Mouse (Mus musculus) ES-Bruce4 (cell line): ENCODE measurements around the gene Tceal7. TPM values are rescaled to one million over a fixed set of nuclear protein-coding genes. Genes with fewer than 3 reads are reported as not detected.
"Not testable (repeated sequence)": the region's sequence is repeated elsewhere in the genome, so short reads cannot be mapped to it uniquely, and the experiment has no call there.

Experiments
- H3K27ac ChIP-seq: 2 replicates; pipeline ENCODE4 v1.5.1; 2012; ENCODE audit warnings: low read length, inconsistent platforms; ENCODE audit not compliant: insufficient read depth
- H3K27me3 ChIP-seq: 2 replicates; pipeline ENCODE4 v1.6.1; 2012; ENCODE audit warnings: mild to moderate bottlenecking, low read length, inconsistent platforms; ENCODE audit not compliant: control insufficient read depth, poor library complexity, insufficient read depth, severe bottlenecking
- H3K36me3 ChIP-seq: 2 replicates; pipeline ENCODE4 v1.6.1; 2012; ENCODE audit warnings: inconsistent platforms, mild to moderate bottlenecking, low read length, moderate library complexity; ENCODE audit not compliant: control insufficient read depth, poor library complexity, insufficient read depth, severe bottlenecking
- H3K4me1 ChIP-seq: one replicate; pipeline ENCODE4 v1.8.1; 2011; ENCODE audit warnings: low read length; ENCODE audit not compliant: control insufficient read depth, insufficient read depth
- H3K4me3 ChIP-seq: 2 replicates; pipeline ENCODE4 v1.5.1; 2011; ENCODE audit warnings: low read depth, mild to moderate bottlenecking, low read length
- H3K9ac ChIP-seq: 2 replicates; pipeline ENCODE4 v1.6.1; 2012; ENCODE audit warnings: low read depth, mild to moderate bottlenecking, inconsistent platforms; ENCODE audit not compliant: poor library complexity, severe bottlenecking
- H3K9me3 ChIP-seq: replicated peaks from 2 replicates; pipeline ENCODE4 v1.6.1; 2012; ENCODE audit warnings: mild to moderate bottlenecking, low read length, inconsistent platforms; ENCODE audit not compliant: control insufficient read depth, poor library complexity, insufficient read depth, severe bottlenecking
- CTCF ChIP-seq: IDR thresholded peaks from one replicate; pipeline ENCODE4 v1.8.1; 2011; ENCODE audit warnings: low read depth, low read length
- EP300 ChIP-seq: IDR thresholded peaks from 2 replicates; pipeline ENCODE4 v1.6.1; 2011; ENCODE audit warnings: low read depth, low read length; ENCODE audit not compliant: insufficient read depth
- POLR2A ChIP-seq: IDR thresholded peaks from one replicate; pipeline ENCODE4 v1.8.1; 2011; ENCODE audit warnings: low read length; ENCODE audit not compliant: insufficient read depth
- polyA plus RNA-seq: library from polyadenylated mRNA; stranded (reverse); fragments of >200 nt; gene quantifications from 2 replicates; pipeline ENCODE4 v1.2.4, GENCODE M21; 2011; ENCODE audit warnings: low read depth; ENCODE audit not compliant: missing spikeins, insufficient read depth, insufficient read length

Gene Tceal7
- polyA plus RNA-seq, result 1.2 and 3.8 TPM in 2 replicates

- H3K27me3 ChIP-seq, H3K4me1 ChIP-seq, H3K36me3 ChIP-seq, H3K9me3 ChIP-seq: not testable (repeated sequence)
- Histone ChIP-seq H3K27ac (peak within 1 kb of the TSS; percentile 85), H3K4me3 (peak within 1 kb of the TSS; percentile 97), H3K9ac (peak within 1 kb of the TSS; percentile 87)
These were observed at the start of gene Tceal7, which contains the start of gene Bex1 for GRCm38 (mm10) chrX:136214729-136215677. Gene Tceal7 (plus strand): TSS chrX:136214779. Gene Bex1 (minus strand): TSS chrX:136215513.

DNA sequence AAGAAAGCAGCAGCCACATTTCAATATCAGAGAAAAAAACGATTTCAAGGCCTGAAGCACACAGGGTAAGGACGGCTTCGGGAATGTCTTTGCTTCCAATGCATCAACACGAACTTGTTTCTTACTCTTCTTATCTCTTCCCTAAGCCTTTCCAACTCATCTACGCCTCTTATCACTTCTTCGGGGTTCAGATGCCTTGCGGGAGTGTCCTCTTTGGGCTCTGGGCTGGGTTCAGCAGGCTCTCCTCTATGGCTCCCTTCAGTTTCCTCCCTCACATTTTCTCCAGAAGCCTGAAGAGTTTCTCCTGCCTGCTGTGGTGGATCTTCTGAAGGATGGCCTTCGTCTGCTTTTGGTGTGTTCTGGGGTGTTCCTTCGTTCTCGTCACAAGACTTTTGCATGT lies 44.0 kb upstream of the Tceal7 start:
- Histone ChIP-seq H3K36me3 (peaks cover 5% of the 10 kb centered on the region), H3K27ac (peak overlapping the region; percentile 71; the same call in 1 of the 2 replicates), H3K4me3 (peak overlapping the region; percentile 28), H3K4me1 (no peaks in the 10 kb centered on the region), H3K9me3 (no peaks in the 10 kb centered on the region), H3K27me3 (no peaks in the 10 kb centered on the region), H3K9ac (no peak overlapping the region)
- TF ChIP-seq POLR2A, result no peak
- no peak for TF ChIP-seq CTCF
- no peak for TF ChIP-seq EP300

DNA sequence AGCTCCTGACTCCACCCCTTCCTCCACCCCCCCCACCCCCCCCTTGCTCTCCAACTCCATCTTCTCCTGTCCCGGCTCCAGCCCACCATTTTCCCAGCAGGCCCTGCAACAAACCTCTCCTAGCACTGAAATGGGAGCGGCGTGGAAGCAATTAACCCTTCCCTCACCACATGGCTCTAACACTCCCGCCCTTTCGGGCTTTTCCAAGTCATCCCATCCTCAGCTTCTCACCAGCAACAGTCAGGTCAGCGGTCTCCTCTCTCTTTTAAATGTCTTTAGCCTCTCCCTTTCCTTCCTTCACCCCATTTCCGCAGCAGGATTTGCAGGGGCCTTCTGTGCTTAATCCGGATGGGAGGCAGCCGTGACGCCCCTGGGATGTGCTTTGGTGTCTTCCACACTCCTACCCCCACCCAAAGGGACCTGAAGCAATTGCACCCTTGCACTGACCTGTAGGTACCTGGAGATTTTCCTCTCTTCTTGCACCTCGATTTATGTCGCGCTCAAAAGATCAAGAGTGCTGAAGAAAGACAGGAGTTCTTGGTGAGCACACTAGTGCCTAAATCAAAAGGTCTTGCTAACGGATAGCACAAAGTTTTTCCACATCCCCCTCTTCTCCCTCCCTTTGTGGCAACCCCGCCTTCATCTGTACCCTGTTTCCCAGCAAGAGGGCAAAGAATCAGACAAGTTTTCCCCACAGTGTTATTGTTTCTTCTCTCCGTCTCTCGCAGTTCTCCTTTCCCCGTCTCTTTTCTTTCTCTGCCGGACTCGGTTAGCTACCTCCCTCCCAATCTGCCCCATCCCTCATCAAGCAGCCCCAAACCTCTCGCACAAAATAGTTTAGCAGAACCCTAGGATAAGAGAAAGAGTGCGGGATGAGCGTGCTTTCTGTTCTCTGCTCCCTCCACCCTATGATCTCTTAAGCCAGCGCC lies 43.1 kb upstream of the Tceal7 start:
- H3K9me3 ChIP-seq, result no peaks in the 10 kb centered on the region
- no peak for TF ChIP-seq POLR2A
- TF ChIP-seq CTCF, result no peak
- TF ChIP-seq EP300, result no peak
- H3K27me3 ChIP-seq, result no peaks in the 10 kb centered on the region
- peak overlapping the region; percentile 89 for H3K9ac ChIP-seq
- peaks cover 5% of the 10 kb centered on the region for H3K36me3 ChIP-seq
- peak overlapping the region; percentile 85 for H3K4me3 ChIP-seq
- no peaks in the 10 kb centered on the region for H3K4me1 ChIP-seq
- peak overlapping the region; percentile 85 for H3K27ac ChIP-seq

- H3K9ac ChIP-seq, result peak within 1 kb of the TSS; percentile 89
- no peaks in the 10 kb centered on the region for H3K27me3 ChIP-seq
- H3K4me3 ChIP-seq, result peak within 1 kb of the TSS; percentile 85
- H3K9me3 ChIP-seq, result no peaks in the 10 kb centered on the region
- peak within 1 kb of the TSS; percentile 91 for H3K27ac ChIP-seq
- H3K36me3 ChIP-seq, result peaks cover 5% of the 10 kb centered on the region
- no peaks in the 10 kb centered on the region for H3K4me1 ChIP-seq
- TF ChIP-seq POLR2A (peak; percentile 67), EP300 (no peak), CTCF (no peak)
These were observed 42.4 kb upstream of the Tceal7 start, which contains the start of gene Tceal8 for GRCm38 (mm10) chrX:136172118-136172551. Gene Tceal8 (minus strand): TSS chrX:136172342.

- Histone ChIP-seq H3K4me1 (no peaks in the 10 kb centered on the region), H3K4me3 (peak overlapping the region; percentile 14; the same call in 1 of the 2 replicates), H3K27ac (peak overlapping the region; percentile 83), H3K36me3 (peaks cover 5% of the 10 kb centered on the region), H3K9me3 (no peaks in the 10 kb centered on the region), H3K27me3 (no peaks in the 10 kb centered on the region), H3K9ac (peak overlapping the region; percentile 66)
- TF ChIP-seq POLR2A (no peak), EP300 (no peak), CTCF (no peak)
These were observed 41.8 kb upstream of the Tceal7 start for GRCm38 (mm10) chrX:136172786-136173185.
